Mouse (Mus musculus): ENCODE measurements around the gene Coa4. TPM values are rescaled to one million over a fixed set of nuclear protein-coding genes. Genes with fewer than 3 reads are reported as not detected.

The Coa4 gene
- polyA plus RNA-seq, 1 experiment from 2014 or later = 24.4 TPM

DNA sequence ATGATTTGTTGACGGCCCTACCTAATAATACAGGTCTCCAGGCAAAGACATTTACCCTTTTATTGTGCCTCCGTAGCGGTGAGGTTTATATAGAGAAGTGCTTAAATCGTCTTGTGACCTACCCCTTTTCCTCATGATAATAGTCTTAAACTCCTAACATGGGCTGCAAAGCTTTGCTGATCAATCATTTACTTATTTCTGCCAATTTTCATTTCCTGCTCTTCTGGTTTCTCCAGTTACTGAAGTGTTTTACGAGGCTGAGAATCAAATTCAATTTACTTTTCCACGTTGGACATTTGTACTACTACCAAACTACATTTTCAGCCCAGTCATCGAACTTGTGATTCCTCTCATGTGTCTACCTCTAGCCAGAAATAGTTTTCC lies 640 bp downstream of the Coa4 start:
- no peaks in the 10 kb centered on the region for H3K9me3 ChIP-seq (replicated peaks; ENCODE audit: control insufficient read depth, low read length)
- H3K36me3 ChIP-seq (ENCODE audit: control insufficient read depth, insufficient read depth, low read length) = peaks cover 12% of the 10 kb centered on the region
- peak overlapping the region; percentile 87 for H3K9ac ChIP-seq (ENCODE audit: low read depth, low read length)
- peaks cover 9% of the 10 kb centered on the region; the same call in 1 of the 2 replicates for H3K4me1 ChIP-seq (ENCODE audit: control insufficient read depth, insufficient read depth, low read length)
- 30% methylated on average over 7 of the region's 7 CpGs for WGBS (ENCODE audit: insufficient replicate concordance)
- peak overlapping the region; percentile 73; the same call in 1 of the 2 replicates for H3K27ac ChIP-seq (ENCODE audit: low read depth, low read length)
- peak overlapping the region; percentile 78 for H3K4me3 ChIP-seq (ENCODE audit: low read depth, low read length)
- no peaks in the 10 kb centered on the region for H3K27me3 ChIP-seq (ENCODE audit: control insufficient read depth, insufficient read depth, low read length)
- ATAC-seq (replicated peaks; ENCODE audit: insufficient number of reproducible peaks, low FRiP score, low TSS enrichment) = no peak
- H3K4me2 ChIP-seq = peak overlapping the region; percentile 81

- no peak for ATAC-seq (replicated peaks; ENCODE audit: insufficient number of reproducible peaks, low FRiP score, low TSS enrichment)
- WGBS (ENCODE audit: insufficient replicate concordance) = 92% methylated on average over 9 of the region's 9 CpGs
- Histone ChIP-seq H3K36me3 (ENCODE audit: control insufficient read depth, insufficient read depth, low read length) (peaks cover 12% of the 10 kb centered on the region), H3K9me3 (replicated peaks; ENCODE audit: control insufficient read depth, low read length) (no peaks in the 10 kb centered on the region), H3K27me3 (ENCODE audit: control insufficient read depth, insufficient read depth, low read length) (no peaks in the 10 kb centered on the region), H3K9ac (ENCODE audit: low read depth, low read length) (no peak overlapping the region), H3K4me1 (ENCODE audit: control insufficient read depth, insufficient read depth, low read length) (peaks cover 9% of the 10 kb centered on the region; the same call in 1 of the 2 replicates), H3K27ac (ENCODE audit: low read depth, low read length) (no peak overlapping the region), H3K4me2 (no peak overlapping the region), H3K4me3 (ENCODE audit: low read depth, low read length) (no peak overlapping the region)
These were observed 2.6 kb downstream of the Coa4 start for GRCm38 (mm10) chr7:100539516-100539915.

GRCm38 (mm10) chr7:100544437-100544836 lies 7.6 kb downstream of the Coa4 start:
- Histone ChIP-seq H3K4me2 (no peak overlapping the region), H3K27me3 (ENCODE audit: control insufficient read depth, insufficient read depth, low read length) (no peaks in the 10 kb centered on the region), H3K4me3 (ENCODE audit: low read depth, low read length) (no peak overlapping the region), H3K9ac (ENCODE audit: low read depth, low read length) (no peak overlapping the region), H3K27ac (ENCODE audit: low read depth, low read length) (no peak overlapping the region), H3K36me3 (ENCODE audit: control insufficient read depth, insufficient read depth, low read length) (peaks cover 7% of the 10 kb centered on the region), H3K4me1 (ENCODE audit: control insufficient read depth, insufficient read depth, low read length) (peaks cover 10% of the 10 kb centered on the region), H3K9me3 (replicated peaks; ENCODE audit: control insufficient read depth, low read length) (no peaks in the 10 kb centered on the region)
- 34% methylated on average over 1 of the region's 1 CpGs for WGBS (ENCODE audit: insufficient replicate concordance)
- no peak for ATAC-seq (replicated peaks; ENCODE audit: insufficient number of reproducible peaks, low FRiP score, low TSS enrichment)

GRCm38 (mm10) chr7:100547631-100548030 lies 10.8 kb downstream of the Coa4 start:
- H3K9ac ChIP-seq (ENCODE audit: low read depth, low read length) = no peak overlapping the region
- peaks cover 16% of the 10 kb centered on the region for H3K4me1 ChIP-seq (ENCODE audit: control insufficient read depth, insufficient read depth, low read length)
- H3K36me3 ChIP-seq (ENCODE audit: control insufficient read depth, insufficient read depth, low read length) = 0 out of 2 replicates have a peak, but pooled peaks cover 3% of the 10 kb centered on the region
- H3K27me3 ChIP-seq (ENCODE audit: control insufficient read depth, insufficient read depth, low read length) = no peaks in the 10 kb centered on the region
- no peak overlapping the region for H3K4me3 ChIP-seq (ENCODE audit: low read depth, low read length)
- 17% methylated on average over 4 of the region's 4 CpGs for WGBS (ENCODE audit: insufficient replicate concordance)
- H3K4me2 ChIP-seq = no peak overlapping the region
- no peaks in the 10 kb centered on the region for H3K9me3 ChIP-seq (replicated peaks; ENCODE audit: control insufficient read depth, low read length)
- H3K27ac ChIP-seq (ENCODE audit: low read depth, low read length) = peak overlapping the region; percentile 51
- ATAC-seq (replicated peaks; ENCODE audit: insufficient number of reproducible peaks, low FRiP score, low TSS enrichment) = no peak; the same call in 1 of the 2 replicates

GRCm38 (mm10) chr7:100549796-100550195 lies 12.9 kb downstream of the Coa4 start:
- H3K9ac ChIP-seq (ENCODE audit: low read depth, low read length) = no peak overlapping the region
- no peaks in the 10 kb centered on the region for H3K9me3 ChIP-seq (replicated peaks; ENCODE audit: control insufficient read depth, low read length)
- H3K4me2 ChIP-seq = no peak overlapping the region
- no peak overlapping the region for H3K27ac ChIP-seq (ENCODE audit: low read depth, low read length)
- H3K36me3 ChIP-seq (ENCODE audit: control insufficient read depth, insufficient read depth, low read length) = 0 out of 2 replicates have a peak, but pooled peaks cover 3% of the 10 kb centered on the region
- H3K4me1 ChIP-seq (ENCODE audit: control insufficient read depth, insufficient read depth, low read length) = peaks cover 19% of the 10 kb centered on the region
- H3K27me3 ChIP-seq (ENCODE audit: control insufficient read depth, insufficient read depth, low read length) = no peaks in the 10 kb centered on the region
- ATAC-seq (replicated peaks; ENCODE audit: insufficient number of reproducible peaks, low FRiP score, low TSS enrichment) = no peak; the same call in 1 of the 2 replicates
- H3K4me3 ChIP-seq (ENCODE audit: low read depth, low read length) = no peak overlapping the region
- WGBS (ENCODE audit: insufficient replicate concordance) = 65% methylated on average over 3 of the region's 3 CpGs

DNA sequence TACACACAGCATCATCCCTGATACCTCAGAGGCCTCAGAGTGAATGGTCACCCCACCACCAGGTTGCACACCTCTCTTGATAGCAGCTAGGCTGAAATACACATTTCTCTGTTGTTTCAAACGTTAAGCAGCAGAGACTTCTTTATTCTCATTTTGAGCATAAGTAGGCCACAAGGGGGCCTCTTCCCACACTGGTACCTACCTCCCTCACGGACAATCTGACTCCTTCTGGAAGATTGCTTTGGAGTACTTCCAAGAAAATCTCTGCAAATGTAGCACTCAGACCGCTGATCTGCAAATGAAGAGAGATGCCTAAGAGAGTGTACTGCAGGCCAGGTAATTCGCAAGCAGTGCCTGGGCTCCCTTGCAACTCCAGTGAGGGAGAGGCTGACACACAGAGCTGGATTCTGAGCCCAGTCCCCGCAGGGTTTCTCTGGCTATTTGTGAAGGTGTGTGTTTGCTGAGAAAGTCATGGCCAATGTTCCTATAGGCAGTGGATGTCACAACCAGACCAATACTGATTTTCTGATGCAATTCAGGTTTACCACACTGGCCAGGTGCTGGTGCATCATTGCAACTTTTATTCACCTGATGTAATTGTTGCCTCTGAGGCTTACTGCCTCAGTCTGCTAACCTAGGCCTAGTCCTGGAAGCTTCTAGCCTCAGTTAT lies 13.6 kb downstream of the Coa4 start:
- no peak overlapping the region for H3K4me3 ChIP-seq (ENCODE audit: low read depth, low read length)
- WGBS (ENCODE audit: insufficient replicate concordance) = 49% methylated on average over 5 of the region's 5 CpGs
- H3K27me3 ChIP-seq (ENCODE audit: control insufficient read depth, insufficient read depth, low read length) = no peaks in the 10 kb centered on the region
- H3K4me2 ChIP-seq = no peak overlapping the region
- peaks cover 22% of the 10 kb centered on the region for H3K4me1 ChIP-seq (ENCODE audit: control insufficient read depth, insufficient read depth, low read length)
- H3K9me3 ChIP-seq (replicated peaks; ENCODE audit: control insufficient read depth, low read length) = no peaks in the 10 kb centered on the region
- H3K36me3 ChIP-seq (ENCODE audit: control insufficient read depth, insufficient read depth, low read length) = 0 out of 2 replicates have a peak, but pooled peaks cover 3% of the 10 kb centered on the region
- no peak for ATAC-seq (replicated peaks; ENCODE audit: insufficient number of reproducible peaks, low FRiP score, low TSS enrichment)
- H3K9ac ChIP-seq (ENCODE audit: low read depth, low read length) = no peak overlapping the region
- 0 out of 2 replicates have a peak overlapping the region, but pooled peaks have one; percentile 10 for H3K27ac ChIP-seq (ENCODE audit: low read depth, low read length)

DNA sequence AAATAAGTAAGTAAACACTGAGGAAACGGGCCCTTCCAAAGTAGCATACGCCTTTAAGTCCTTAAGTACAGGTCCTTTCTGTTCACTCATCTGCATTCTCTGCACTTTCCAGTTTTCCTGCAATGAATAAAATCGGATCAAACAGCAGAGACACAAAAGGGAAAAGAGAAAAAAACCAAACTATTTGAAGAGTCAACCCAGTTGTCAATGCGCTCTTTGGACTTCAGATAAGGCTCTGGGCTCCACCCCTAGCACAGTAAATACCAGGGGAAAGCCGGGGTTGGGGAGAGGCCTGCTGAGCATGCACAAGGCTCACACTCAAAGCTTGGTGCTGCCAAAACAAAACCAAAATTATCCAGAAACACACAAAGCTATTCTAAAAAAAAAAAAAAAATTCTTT lies 18.1 kb downstream of the Coa4 start:
- ATAC-seq (replicated peaks; ENCODE audit: insufficient number of reproducible peaks, low FRiP score, low TSS enrichment) = no peak
- no peaks in the 10 kb centered on the region for H3K27me3 ChIP-seq (ENCODE audit: control insufficient read depth, insufficient read depth, low read length)
- H3K27ac ChIP-seq (ENCODE audit: low read depth, low read length) = peak overlapping the region; percentile 95
- no peaks in the 10 kb centered on the region for H3K9me3 ChIP-seq (replicated peaks; ENCODE audit: control insufficient read depth, low read length)
- no peak overlapping the region for H3K4me2 ChIP-seq
- peaks cover 15% of the 10 kb centered on the region for H3K4me1 ChIP-seq (ENCODE audit: control insufficient read depth, insufficient read depth, low read length)
- 53% methylated on average over 5 of the region's 5 CpGs for WGBS (ENCODE audit: insufficient replicate concordance)
- 0 out of 2 replicates have a peak, but pooled peaks cover 3% of the 10 kb centered on the region for H3K36me3 ChIP-seq (ENCODE audit: control insufficient read depth, insufficient read depth, low read length)
- H3K4me3 ChIP-seq (ENCODE audit: low read depth, low read length) = no peak overlapping the region
- no peak overlapping the region; the same call in 1 of the 2 replicates for H3K9ac ChIP-seq (ENCODE audit: low read depth, low read length)

GRCm38 (mm10) chr7:100555431-100555951 lies 18.6 kb downstream of the Coa4 start:
- Histone ChIP-seq H3K9me3 (replicated peaks; ENCODE audit: control insufficient read depth, low read length) (no peaks in the 10 kb centered on the region), H3K9ac (ENCODE audit: low read depth, low read length) (peak overlapping the region; percentile 57; the same call in 1 of the 2 replicates), H3K4me1 (ENCODE audit: control insufficient read depth, insufficient read depth, low read length) (peaks cover 11% of the 10 kb centered on the region), H3K4me3 (ENCODE audit: low read depth, low read length) (no peak overlapping the region), H3K27ac (ENCODE audit: low read depth, low read length) (peak overlapping the region; percentile 95), H3K4me2 (peak overlapping the region; percentile 31; the same call in 1 of the 2 replicates), H3K36me3 (ENCODE audit: control insufficient read depth, insufficient read depth, low read length) (0 out of 2 replicates have a peak, but pooled peaks cover 3% of the 10 kb centered on the region), H3K27me3 (ENCODE audit: control insufficient read depth, insufficient read depth, low read length) (no peaks in the 10 kb centered on the region)
- no peak; the same call in 1 of the 2 replicates for ATAC-seq (replicated peaks; ENCODE audit: insufficient number of reproducible peaks, low FRiP score, low TSS enrichment)
- 40% methylated on average over 13 of the region's 13 CpGs for WGBS (ENCODE audit: insufficient replicate concordance)
